Mouse (Mus musculus): ENCODE measurements at regions not wholly inside any gene's neighbourhood (a gene's known extent, or its start where the extent isn't known, plus 50 kb on each side); places are given as distances from the start of the nearest gene placed in this dataset.

GRCm38 (mm10) chr5:17006807-17007522, 215.4 kb downstream of the Gm28710 start:
- Histone ChIP-seq H3K9me3 (ENCODE audit: control insufficient read depth, low read length) (no peaks in the 10 kb centered on the region), H3K27ac (ENCODE audit: low read depth, low read length) (no peak overlapping the region), H3K36me3 (ENCODE audit: control insufficient read depth, insufficient read depth, low read length) (no peaks in the 10 kb centered on the region), H3K4me3 (ENCODE audit: low read depth, low read length) (no peak overlapping the region), H3K27me3 (ENCODE audit: control insufficient read depth, insufficient read depth, low read length) (no peaks in the 10 kb centered on the region), H3K4me2 (ENCODE audit: low read depth) (no peak overlapping the region), H3K9ac (ENCODE audit: low read length) (no peak overlapping the region), H3K4me1 (ENCODE audit: control insufficient read depth, insufficient read depth, low read length) (no peaks in the 10 kb centered on the region)
- WGBS: 66% methylated on average over 3 of the region's 3 CpGs
- DNase-seq (ENCODE audit: low spot score) (no peak), ATAC-seq (ENCODE audit: insufficient read depth, low FRiP score, low TSS enrichment) (no peak)

GRCm38 (mm10) chr5:17021636-17022035, 230.0 kb downstream of the Gm28710 start:
- Histone ChIP-seq H3K27ac (ENCODE audit: low read depth, low read length) (no peak overlapping the region), H3K9ac (ENCODE audit: low read length) (no peak overlapping the region), H3K27me3 (ENCODE audit: control insufficient read depth, insufficient read depth, low read length) (no peaks in the 10 kb centered on the region), H3K4me1 (ENCODE audit: control insufficient read depth, insufficient read depth, low read length) (no peaks in the 10 kb centered on the region), H3K4me3 (ENCODE audit: low read depth, low read length) (no peak overlapping the region), H3K36me3 (ENCODE audit: control insufficient read depth, insufficient read depth, low read length) (no peaks in the 10 kb centered on the region), H3K4me2 (ENCODE audit: low read depth) (no peak overlapping the region), H3K9me3 (ENCODE audit: control insufficient read depth, low read length) (no peaks in the 10 kb centered on the region)
- DNase-seq (ENCODE audit: low spot score): no peak
- no peak for ATAC-seq (ENCODE audit: insufficient read depth, low FRiP score, low TSS enrichment)

GRCm38 (mm10) chr5:17053935-17054334, 262.3 kb downstream of the Gm28710 start:
- H3K4me3 ChIP-seq (ENCODE audit: low read depth, low read length): no peak overlapping the region
- H3K36me3 ChIP-seq (ENCODE audit: control insufficient read depth, insufficient read depth, low read length): no peaks in the 10 kb centered on the region
- no peaks in the 10 kb centered on the region for H3K9me3 ChIP-seq (ENCODE audit: control insufficient read depth, low read length)
- no peaks in the 10 kb centered on the region for H3K27me3 ChIP-seq (ENCODE audit: control insufficient read depth, insufficient read depth, low read length)
- no peak for DNase-seq (ENCODE audit: low spot score)
- no peak overlapping the region for H3K27ac ChIP-seq (ENCODE audit: low read depth, low read length)
- no peak overlapping the region for H3K4me2 ChIP-seq (ENCODE audit: low read depth)
- WGBS: 46% methylated on average over 2 of the region's 2 CpGs
- H3K9ac ChIP-seq (ENCODE audit: low read length): no peak overlapping the region
- no peak for ATAC-seq (ENCODE audit: insufficient read depth, low FRiP score, low TSS enrichment)
- H3K4me1 ChIP-seq (ENCODE audit: control insufficient read depth, insufficient read depth, low read length): no peaks in the 10 kb centered on the region

GRCm38 (mm10) chr5:17064565-17064964, 273.0 kb downstream of the Gm28710 start:
- Histone ChIP-seq H3K4me1 (ENCODE audit: control insufficient read depth, insufficient read depth, low read length) (no peaks in the 10 kb centered on the region), H3K9me3 (ENCODE audit: control insufficient read depth, low read length) (no peaks in the 10 kb centered on the region), H3K36me3 (ENCODE audit: control insufficient read depth, insufficient read depth, low read length) (no peaks in the 10 kb centered on the region), H3K27ac (ENCODE audit: low read depth, low read length) (no peak overlapping the region), H3K4me2 (ENCODE audit: low read depth) (no peak overlapping the region), H3K27me3 (ENCODE audit: control insufficient read depth, insufficient read depth, low read length) (no peaks in the 10 kb centered on the region), H3K9ac (ENCODE audit: low read length) (no peak overlapping the region), H3K4me3 (ENCODE audit: low read depth, low read length) (no peak overlapping the region)
- WGBS: 93% methylated on average over 8 of the region's 8 CpGs
- DNase-seq (ENCODE audit: low spot score): no peak
- ATAC-seq (ENCODE audit: insufficient read depth, low FRiP score, low TSS enrichment): no peak

- DNase-seq (ENCODE audit: low spot score): no peak
- Histone ChIP-seq H3K4me2 (ENCODE audit: low read depth) (no peak overlapping the region), H3K36me3 (ENCODE audit: control insufficient read depth, insufficient read depth, low read length) (no peaks in the 10 kb centered on the region), H3K4me1 (ENCODE audit: control insufficient read depth, insufficient read depth, low read length) (no peaks in the 10 kb centered on the region), H3K4me3 (ENCODE audit: low read depth, low read length) (no peak overlapping the region), H3K27ac (ENCODE audit: low read depth, low read length) (no peak overlapping the region), H3K9ac (ENCODE audit: low read length) (no peak overlapping the region), H3K27me3 (ENCODE audit: control insufficient read depth, insufficient read depth, low read length) (no peaks in the 10 kb centered on the region), H3K9me3 (ENCODE audit: control insufficient read depth, low read length) (no peaks in the 10 kb centered on the region)
- 81% methylated on average over 1 of the region's 1 CpGs for WGBS
- ATAC-seq (ENCODE audit: insufficient read depth, low FRiP score, low TSS enrichment): no peak
Measured at GRCm38 (mm10) chr5:17080405-17080804, 288.8 kb downstream of the Gm28710 start.

- Histone ChIP-seq H3K4me3 (ENCODE audit: low read depth, low read length) (no peak overlapping the region), H3K9ac (ENCODE audit: low read length) (no peak overlapping the region), H3K4me2 (ENCODE audit: low read depth) (no peak overlapping the region), H3K4me1 (ENCODE audit: control insufficient read depth, insufficient read depth, low read length) (no peaks in the 10 kb centered on the region), H3K36me3 (ENCODE audit: control insufficient read depth, insufficient read depth, low read length) (no peaks in the 10 kb centered on the region), H3K9me3 (ENCODE audit: control insufficient read depth, low read length) (no peaks in the 10 kb centered on the region), H3K27ac (ENCODE audit: low read depth, low read length) (no peak overlapping the region), H3K27me3 (ENCODE audit: control insufficient read depth, insufficient read depth, low read length) (no peaks in the 10 kb centered on the region)
- ATAC-seq (ENCODE audit: insufficient read depth, low FRiP score, low TSS enrichment) (no peak), DNase-seq (ENCODE audit: low spot score) (no peak)
- WGBS: 84% methylated on average over 1 of the region's 1 CpGs
Measured at GRCm38 (mm10) chr5:17111556-17111955, 261.4 kb upstream of the Speer4f2 start.

GRCm38 (mm10) chr5:17112026-17112425, 261.0 kb upstream of the Speer4f2 start:
- no peaks in the 10 kb centered on the region for H3K4me1 ChIP-seq (ENCODE audit: control insufficient read depth, insufficient read depth, low read length)
- DNase-seq (ENCODE audit: low spot score) (no peak), ATAC-seq (ENCODE audit: insufficient read depth, low FRiP score, low TSS enrichment) (no peak)
- H3K27ac ChIP-seq (ENCODE audit: low read depth, low read length): no peak overlapping the region
- no peaks in the 10 kb centered on the region for H3K36me3 ChIP-seq (ENCODE audit: control insufficient read depth, insufficient read depth, low read length)
- no peak overlapping the region for H3K9ac ChIP-seq (ENCODE audit: low read length)
- no peaks in the 10 kb centered on the region for H3K27me3 ChIP-seq (ENCODE audit: control insufficient read depth, insufficient read depth, low read length)
- no peak overlapping the region for H3K4me3 ChIP-seq (ENCODE audit: low read depth, low read length)
- H3K4me2 ChIP-seq (ENCODE audit: low read depth): no peak overlapping the region
- H3K9me3 ChIP-seq (ENCODE audit: control insufficient read depth, low read length): no peaks in the 10 kb centered on the region
- 53% methylated on average over 2 of the region's 2 CpGs for WGBS

GRCm38 (mm10) chr5:17115035-17115434, 257.9 kb upstream of the Speer4f2 start:
- H3K36me3 ChIP-seq (ENCODE audit: control insufficient read depth, insufficient read depth, low read length): no peaks in the 10 kb centered on the region
- no peak for ATAC-seq (ENCODE audit: insufficient read depth, low FRiP score, low TSS enrichment)
- H3K4me3 ChIP-seq (ENCODE audit: low read depth, low read length): no peak overlapping the region
- DNase-seq (ENCODE audit: low spot score): no peak
- no peak overlapping the region for H3K27ac ChIP-seq (ENCODE audit: low read depth, low read length)
- no peaks in the 10 kb centered on the region for H3K27me3 ChIP-seq (ENCODE audit: control insufficient read depth, insufficient read depth, low read length)
- H3K9me3 ChIP-seq (ENCODE audit: control insufficient read depth, low read length): no peaks in the 10 kb centered on the region
- H3K4me1 ChIP-seq (ENCODE audit: control insufficient read depth, insufficient read depth, low read length): no peaks in the 10 kb centered on the region
- H3K4me2 ChIP-seq (ENCODE audit: low read depth): no peak overlapping the region
- 76% methylated on average over 3 of the region's 3 CpGs for WGBS
- H3K9ac ChIP-seq (ENCODE audit: low read length): no peak overlapping the region

GRCm38 (mm10) chr5:17116072-17116471, 256.9 kb upstream of the Speer4f2 start:
- no peak overlapping the region for H3K4me3 ChIP-seq (ENCODE audit: low read depth, low read length)
- no peaks in the 10 kb centered on the region for H3K36me3 ChIP-seq (ENCODE audit: control insufficient read depth, insufficient read depth, low read length)
- H3K9ac ChIP-seq (ENCODE audit: low read length): no peak overlapping the region
- no peaks in the 10 kb centered on the region for H3K9me3 ChIP-seq (ENCODE audit: control insufficient read depth, low read length)
- 81% methylated on average over 3 of the region's 3 CpGs for WGBS
- ATAC-seq (ENCODE audit: insufficient read depth, low FRiP score, low TSS enrichment) (no peak), DNase-seq (ENCODE audit: low spot score) (no peak)
- no peaks in the 10 kb centered on the region for H3K4me1 ChIP-seq (ENCODE audit: control insufficient read depth, insufficient read depth, low read length)
- no peak overlapping the region for H3K4me2 ChIP-seq (ENCODE audit: low read depth)
- H3K27me3 ChIP-seq (ENCODE audit: control insufficient read depth, insufficient read depth, low read length): no peaks in the 10 kb centered on the region
- H3K27ac ChIP-seq (ENCODE audit: low read depth, low read length): no peak overlapping the region
